Mouse (Mus musculus) ovary, adult 18-20 months (tissue): ENCODE data around the gene Cops6.

Source experiments
- DNase-seq: peaks from one replicate; pipeline ENCODE4 v3.0.0; 2022; ENCODE audit warnings: low spot score, mixed read lengths

Cops6 gene

GRCm38 (mm10) chr5:138160842-138161665 lies at the start of gene Cops6:
Cops6 (plus strand) TSS chr5:138161071.
- DNase-seq = peak; percentile 89

DNA sequence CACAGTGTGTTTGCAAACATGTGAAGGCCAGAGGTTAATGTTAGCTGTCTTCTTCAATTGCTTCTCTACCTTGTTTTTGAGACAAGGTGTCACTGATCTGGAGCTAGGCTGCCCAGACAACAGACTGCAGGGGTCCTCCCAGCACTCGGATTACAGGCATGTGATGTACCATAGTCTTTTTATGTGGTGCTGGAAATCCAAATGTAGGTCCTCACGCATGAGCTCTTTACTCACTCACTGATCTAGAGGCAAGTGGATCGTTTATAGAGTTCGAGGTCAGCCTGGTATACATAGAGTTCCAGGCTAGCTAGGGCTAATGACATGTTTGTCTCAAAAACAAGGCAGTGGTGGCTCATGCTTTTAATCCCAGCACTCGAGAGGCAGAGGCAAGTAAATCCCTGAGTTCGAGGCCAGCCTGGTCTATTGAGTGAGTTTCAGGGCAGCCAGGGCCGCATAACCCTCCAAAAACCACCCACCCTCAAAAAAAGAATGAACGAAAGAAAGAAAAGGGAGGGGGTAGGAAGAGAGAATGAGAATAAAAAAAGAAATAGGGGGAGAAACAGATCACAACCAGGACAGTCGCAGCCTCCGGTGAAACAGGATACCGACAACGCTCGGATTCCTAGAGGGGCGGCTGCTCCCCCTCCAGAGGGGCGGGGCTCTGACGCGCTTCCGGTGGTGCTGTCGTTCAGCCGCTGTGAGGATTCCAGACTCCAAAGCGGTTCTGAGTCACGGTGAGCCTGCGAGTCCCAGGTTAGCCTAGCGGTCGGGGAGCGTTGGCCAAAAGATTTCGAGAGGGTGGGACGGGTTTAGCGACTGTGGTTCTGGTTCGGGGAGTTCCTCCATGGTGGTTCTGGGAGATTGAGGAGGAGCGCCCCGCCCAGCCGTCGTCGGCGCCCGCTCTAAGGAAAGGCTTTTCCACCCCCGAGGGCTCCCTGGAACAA lies 44.3 kb upstream of the Cops6 start, which contains the start of gene Zscan21:
Gene Zscan21 (plus strand): TSS at position 649 of the 944 bp plus-strand sequence.
- peak; percentile 79 for DNase-seq

- no peak for DNase-seq
These were observed 43.5 kb upstream of the Cops6 start for GRCm38 (mm10) chr5:138117199-138118015.

DNA sequence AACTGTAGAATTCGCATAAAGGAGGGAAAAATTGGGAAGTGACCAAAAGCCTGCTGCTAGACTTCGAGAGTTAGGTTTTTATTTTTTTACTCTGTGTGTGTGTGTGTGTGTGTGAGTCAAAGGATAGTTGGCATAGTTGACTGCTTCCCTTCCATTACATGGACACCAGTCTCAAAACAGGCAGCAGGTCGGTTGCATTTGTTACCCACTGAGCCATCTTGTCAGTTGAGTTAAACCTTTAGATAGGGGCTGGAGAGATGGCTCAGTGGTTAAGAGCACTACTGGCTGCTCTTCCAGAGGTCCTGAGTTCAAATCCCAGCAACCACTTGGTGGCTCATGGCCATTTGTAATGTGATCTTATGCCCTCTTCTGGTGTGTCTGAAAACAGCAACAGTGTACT lies 42.8 kb upstream of the Cops6 start:
- no peak for DNase-seq

- DNase-seq = no peak
These were observed 28.3 kb upstream of the Cops6 start for GRCm38 (mm10) chr5:138132425-138133064.

GRCm38 (mm10) chr5:138137257-138137656 lies 23.6 kb upstream of the Cops6 start:
- DNase-seq = no peak

DNA sequence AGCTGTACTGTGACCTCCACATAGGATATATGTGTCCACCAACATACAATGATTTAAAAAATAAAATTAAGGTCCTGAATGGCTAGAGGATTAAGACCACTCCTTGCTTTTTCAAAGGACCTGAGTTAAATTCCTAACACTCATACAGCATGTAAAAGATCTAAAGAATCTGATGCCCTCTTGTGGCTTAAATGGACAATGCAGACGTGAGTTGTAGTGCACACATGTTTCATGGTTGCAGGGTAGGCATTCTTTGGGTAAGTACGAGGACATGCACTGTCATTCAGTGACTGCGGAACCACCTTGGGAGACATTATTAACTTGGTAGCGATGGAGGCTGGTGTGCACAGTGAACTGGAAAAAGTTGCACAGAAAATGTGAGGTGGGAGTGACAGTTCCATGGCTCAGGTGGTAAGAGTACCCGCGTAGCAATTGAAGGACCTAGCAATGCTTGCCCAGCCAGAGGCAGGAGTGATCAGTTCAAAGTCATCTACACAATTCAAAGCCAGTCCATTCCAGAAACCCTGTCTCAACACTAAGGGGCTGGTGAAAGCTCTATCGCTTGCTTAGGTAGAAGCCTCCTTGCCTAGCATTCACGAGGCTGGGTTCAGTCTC lies 22.8 kb upstream of the Cops6 start:
- DNase-seq = no peak

GRCm38 (mm10) chr5:138138585-138138984 lies 22.3 kb upstream of the Cops6 start:
- no peak for DNase-seq

- DNase-seq = no peak
These were observed 6.5 kb upstream of the Cops6 start for GRCm38 (mm10) chr5:138154390-138154789.

GRCm38 (mm10) chr5:138155443-138155976 lies 5.4 kb upstream of the Cops6 start, which contains the start of gene Zfp113:
Zfp113 (minus strand) TSS chr5:138155744.
- DNase-seq = peak; percentile 85

- no peak for DNase-seq
These were observed 578 bp upstream of the Cops6 start for GRCm38 (mm10) chr5:138160224-138160762.

DNA sequence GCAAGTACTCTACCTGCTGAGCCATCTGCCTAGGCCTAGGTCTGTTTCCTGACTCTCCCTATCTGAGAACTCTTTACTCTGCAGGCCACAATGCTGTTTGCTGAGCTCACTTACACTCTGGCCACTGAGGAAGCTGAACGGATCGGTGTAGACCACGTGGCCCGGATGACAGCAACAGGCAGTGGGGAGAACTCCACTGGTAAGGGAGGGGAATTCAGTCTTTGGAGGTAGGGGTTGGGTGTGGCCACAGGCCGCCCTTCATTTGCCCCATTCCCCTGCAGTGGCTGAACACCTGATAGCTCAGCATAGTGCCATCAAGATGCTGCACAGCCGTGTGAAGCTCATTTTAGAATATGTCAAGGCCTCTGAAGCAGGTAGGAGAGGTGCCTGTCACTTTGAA lies 2.2 kb downstream of the Cops6 start:
- DNase-seq = no peak

DNA sequence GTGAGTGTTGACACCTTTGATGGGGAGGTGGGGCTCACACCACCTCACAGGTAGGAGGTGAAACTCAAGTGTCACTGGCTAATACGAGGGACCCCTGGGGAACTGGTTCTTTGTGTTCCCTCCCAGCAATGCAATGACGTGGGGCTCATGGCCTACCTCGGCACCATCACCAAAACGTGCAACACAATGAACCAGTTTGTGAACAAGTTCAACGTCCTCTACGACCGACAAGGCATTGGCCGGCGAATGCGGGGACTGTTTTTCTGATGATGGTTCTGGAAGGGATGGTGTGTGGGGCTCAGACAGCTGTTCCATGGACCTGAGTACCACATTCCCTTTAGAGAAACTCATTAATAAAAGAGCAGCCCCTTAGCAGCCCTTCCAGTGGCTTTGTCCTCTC lies 2.7 kb downstream of the Cops6 start:
- no peak for DNase-seq

GRCm38 (mm10) chr5:138165594-138165993 lies 4.7 kb downstream of the Cops6 start:
- no peak for DNase-seq

GRCm38 (mm10) chr5:138170936-138171561 lies 10.2 kb downstream of the Cops6 start:
- peak; percentile 92 for DNase-seq

- peak; percentile 96 for DNase-seq
These were observed 11.0 kb downstream of the Cops6 start, which contains the start of the genes Ap4m1 and Mcm7 for GRCm38 (mm10) chr5:138171695-138172491. Ap4m1 (plus strand) TSS chr5:138172002. Mcm7 (minus strand) TSS chr5:138172422.

DNA sequence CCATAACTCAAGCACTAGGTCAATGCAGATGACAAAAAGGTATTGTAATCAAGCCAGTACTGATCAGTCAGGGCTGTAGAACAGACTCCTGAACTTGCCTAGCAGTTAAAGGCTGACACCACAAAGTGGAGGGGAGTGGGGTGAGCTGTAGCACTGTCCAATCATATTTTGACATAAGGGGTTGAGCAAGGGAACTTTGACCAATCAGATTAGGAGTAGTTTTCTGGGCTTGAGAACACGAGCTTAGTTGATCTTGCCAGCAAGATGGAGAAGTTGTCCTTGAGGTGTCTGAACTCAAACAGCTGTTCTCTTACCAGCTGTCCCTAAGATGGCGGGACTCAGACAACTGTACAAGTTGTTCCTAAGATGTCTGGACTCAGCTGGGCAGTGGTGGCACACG lies 12.3 kb downstream of the Cops6 start:
- DNase-seq = no peak

DNA sequence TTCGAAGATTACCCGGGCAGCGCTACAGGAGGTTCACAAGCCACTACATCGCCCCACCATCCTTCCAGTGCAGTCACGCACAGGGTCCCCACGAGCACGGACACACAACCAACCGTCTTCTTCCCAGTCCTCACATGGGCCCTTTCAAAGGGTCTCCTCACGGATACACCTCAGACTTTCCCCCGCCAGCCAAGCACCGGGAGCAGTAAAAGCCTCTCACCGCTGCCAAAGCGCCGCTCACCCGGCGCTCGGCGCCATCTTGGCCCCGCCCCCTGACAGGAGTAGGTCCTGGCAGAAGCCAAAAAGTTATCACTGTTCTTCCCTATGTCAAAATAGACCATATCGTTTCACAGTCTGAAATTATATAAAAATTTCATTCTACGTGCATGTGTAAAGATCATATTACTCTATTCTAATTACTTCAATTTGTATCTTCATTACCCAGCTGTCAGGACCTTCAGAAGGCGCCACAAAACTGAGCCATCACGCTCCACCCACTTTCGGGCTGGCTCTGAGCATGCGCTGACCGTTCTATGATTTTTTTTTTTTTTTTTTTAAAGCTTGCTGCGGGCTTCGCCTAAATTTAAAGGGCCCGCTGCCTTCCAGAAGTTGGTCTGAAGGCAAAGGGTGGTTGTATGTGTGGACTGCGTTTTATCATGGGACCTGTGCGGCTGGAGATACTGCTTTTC lies 26.2 kb downstream of the Cops6 start, which contains the start of the genes Taf6 and Cnpy4:
Gene Taf6 (minus strand): TSS at position 502 of the 689 bp plus-strand sequence.
Gene Cnpy4 (plus strand): TSS at position 536 of the 689 bp plus-strand sequence.
- DNase-seq = peak; percentile 74
